Mouse (Mus musculus) B cell, adult 67 days (primary cell): Measurements from ENCODE around the gene Tedc2. TPM values are rescaled to one million over a fixed set of nuclear protein-coding genes. Genes with fewer than 3 reads are reported as not detected.

Experiments used
- total RNA-seq, 2 experiments: library from RNA; stranded (reverse); gene quantifications; 4 replicates each; pipeline ENCODE4 v1.2.4; 2023

Gene Tedc2
- 10 to 100 TPM; 11.2 to 13.8 TPM for total RNA-seq

DNA sequence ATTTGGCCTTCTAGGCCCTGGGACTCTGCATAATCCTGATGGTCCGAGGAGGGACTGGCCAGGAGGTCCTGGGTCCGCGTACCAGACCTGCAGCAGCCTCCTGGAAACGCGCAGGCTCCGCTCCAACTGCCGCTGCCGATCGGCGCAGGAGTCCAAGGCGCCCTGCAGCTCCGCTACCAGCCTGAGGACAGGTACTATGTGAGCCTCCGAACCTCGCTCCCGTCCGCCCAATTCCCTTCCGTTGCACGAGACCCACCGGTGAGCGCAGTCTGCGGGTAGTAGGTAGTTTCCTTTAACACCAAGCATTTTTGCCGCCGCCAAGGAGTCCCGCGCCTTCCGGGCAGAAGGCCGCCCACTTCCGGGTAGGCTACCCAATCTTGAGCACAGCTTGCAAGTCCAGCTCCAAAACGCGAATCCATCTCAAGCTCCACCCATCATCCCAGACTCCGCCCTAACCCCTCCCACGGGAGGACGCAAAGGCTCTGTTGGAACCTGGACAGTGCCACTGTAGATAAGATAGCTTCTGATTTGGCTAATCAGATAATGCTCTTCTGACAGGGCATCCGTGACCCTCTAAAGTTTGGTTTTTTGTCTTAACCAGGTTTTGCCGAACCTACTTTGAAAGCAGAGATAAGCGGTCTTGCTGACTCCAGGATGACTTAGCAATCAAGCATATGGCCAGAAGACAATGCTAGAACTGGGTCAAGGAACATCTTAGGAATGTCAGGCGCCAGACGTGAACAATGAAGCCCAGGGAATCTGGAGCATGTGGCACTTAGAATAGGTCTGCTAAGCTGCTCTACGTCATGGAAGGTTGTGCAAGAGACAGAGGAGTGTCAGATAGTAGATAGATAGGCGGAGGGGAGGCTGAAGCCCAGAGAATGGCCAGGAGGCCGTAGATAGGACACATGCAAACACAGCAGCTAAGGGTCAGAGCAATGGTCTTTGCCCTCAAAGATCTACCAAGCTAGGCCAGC is at the start of gene Tedc2:
TSS of gene Tedc2 (minus strand) at position 417 of the 977 bp plus-strand sequence.

GRCm38 (mm10) chr17:24251320-24252069 is 30.8 kb upstream of the Tedc2 start, which contains the start of gene Ccnf:
Gene Ccnf (minus strand): TSS chr17:24251484.

DNA sequence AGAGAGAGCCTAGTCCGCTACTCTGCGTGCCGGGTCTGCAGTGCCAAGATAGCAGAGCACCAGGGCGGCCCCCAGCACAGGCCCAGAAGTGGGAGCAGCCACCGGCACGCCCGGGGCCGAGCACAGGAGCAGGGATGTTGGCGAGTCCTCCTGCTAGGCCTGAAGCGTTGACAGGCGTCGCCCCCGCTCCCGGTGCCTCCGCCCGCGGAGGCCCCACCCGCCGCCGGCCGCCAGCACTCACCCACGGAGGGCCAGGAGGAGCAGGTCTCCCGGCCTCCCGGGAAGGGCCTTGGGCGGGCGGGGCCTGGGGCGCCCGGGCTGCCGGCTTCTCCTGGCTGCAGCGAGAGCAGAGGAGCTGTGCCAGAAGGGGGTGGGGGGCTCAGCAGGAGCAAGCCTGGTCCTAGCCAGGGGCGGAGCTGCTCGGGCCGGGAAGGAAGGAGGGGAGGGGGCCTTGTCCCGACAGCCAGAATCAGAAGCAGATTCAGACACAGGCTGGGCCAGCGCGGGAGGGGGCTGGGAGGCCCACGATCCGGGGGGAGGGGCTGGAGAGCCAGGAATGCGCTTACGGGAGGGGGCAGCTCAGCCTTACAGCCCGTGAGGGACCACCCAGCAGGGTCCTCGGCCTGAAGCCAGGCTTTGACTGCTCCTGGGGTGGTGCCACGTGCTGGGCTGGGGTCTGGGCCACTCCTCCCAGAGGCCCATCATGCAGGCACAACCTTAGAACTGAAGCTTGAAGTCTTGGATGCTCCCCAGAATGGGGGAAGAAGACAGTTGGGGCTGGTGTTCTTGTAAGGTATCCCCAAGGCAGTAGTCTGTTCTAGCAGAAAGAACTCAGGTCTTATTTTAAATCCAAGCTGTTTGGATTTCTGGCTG is 11.4 kb downstream of the Tedc2 start, which contains the start of gene Ntn3:
TSS of gene Ntn3 (minus strand) at position 489 of the 873 bp plus-strand sequence.

GRCm38 (mm10) chr17:24205284-24205888 is 15.3 kb downstream of the Tedc2 start, which contains the start of gene Tbc1d24:
Gene Tbc1d24 (minus strand): TSS chr17:24205562.

DNA sequence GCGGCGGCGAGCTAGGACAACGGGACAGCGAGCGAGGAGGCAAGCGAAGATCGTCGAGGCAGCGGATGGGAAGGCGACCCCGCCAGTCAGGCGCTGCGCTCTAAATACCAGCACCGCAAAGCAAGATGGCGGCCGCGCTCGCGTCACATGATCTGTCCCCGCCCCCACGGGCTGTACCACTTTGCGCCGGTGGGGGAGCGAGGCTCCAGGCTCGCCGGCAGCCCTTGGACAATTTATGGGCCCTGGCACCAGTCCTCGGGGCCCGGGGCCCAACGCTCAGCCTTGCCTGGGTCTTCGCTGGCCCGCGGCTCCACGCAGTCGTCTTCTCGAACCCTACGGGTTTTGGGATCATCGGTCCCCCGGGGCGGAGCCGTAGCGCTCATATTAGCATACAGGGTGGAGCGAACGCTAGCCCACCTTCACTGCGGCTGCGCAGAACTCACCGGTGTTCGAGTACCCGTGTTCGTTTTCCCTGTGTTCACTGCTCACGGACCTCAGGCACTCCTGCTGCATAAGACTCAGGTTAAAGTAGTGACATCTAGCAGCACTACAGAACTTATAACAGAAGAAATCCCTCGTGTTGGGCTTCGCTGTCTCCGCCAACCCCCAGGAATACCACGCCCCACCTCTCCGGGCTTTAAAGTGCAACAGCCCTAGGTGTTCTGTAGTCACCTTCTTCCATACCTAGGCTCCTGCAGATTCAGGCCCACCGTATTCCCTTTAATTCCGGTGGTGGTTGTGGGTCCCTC is 51.2 kb downstream of the Tedc2 start, which contains the start of gene Atp6v0c:
TSS of gene Atp6v0c (minus strand) at position 386 of the 749 bp plus-strand sequence.

Other genes with a start within 250 kb of the Tedc2 start
- gene Prss30, start 240.3 kb downstream of the Tedc2 start, total RNA-seq, result not detected
- gene Prss22, start 222.8 kb downstream of the Tedc2 start, total RNA-seq, result not detected
- not detected for gene Prss27, start 182.7 kb downstream of the Tedc2 start, total RNA-seq
- 10 to 100 TPM; 34.4 to 38.7 TPM for gene Kctd5, start 147.4 kb downstream of the Tedc2 start, total RNA-seq
- 10 to 100 TPM; 67.8 to 80.7 TPM for gene Pdpk1, start 69.9 kb downstream of the Tedc2 start, total RNA-seq
- gene Amdhd2, start 57.1 kb downstream of the Tedc2 start, total RNA-seq, result 10 to 100 TPM; 34.6 to 44.6 TPM
- gene Atp6v0c, start 51.1 kb downstream of the Tedc2 start, total RNA-seq, result 100 to 1,000 TPM; 187 to 216 TPM
- gene Tbc1d24, start 15.3 kb downstream of the Tedc2 start, total RNA-seq, result 1 to 10 TPM; 1.3 to 1.6 TPM
- gene Ntn3, start 11.3 kb downstream of the Tedc2 start, total RNA-seq, result under 1 TPM; 0.12 to 0.46 TPM
- gene Ccnf, start 30.6 kb upstream of the Tedc2 start, total RNA-seq, result 1 to 10 TPM; 8.0 to 8.6 TPM
- gene Abca17, start 130.2 kb upstream of the Tedc2 start, total RNA-seq, result under 1 TPM in 1 of 2 experiments, not detected in 1; 0.42 TPM
- gene Abca3, start 131.1 kb upstream of the Tedc2 start, total RNA-seq, result 10 to 100 TPM; 64.0 to 67.1 TPM
- 100 to 1,000 TPM; 146 to 147 TPM for gene Rnps1, start 193.7 kb upstream of the Tedc2 start, total RNA-seq
- 10 to 100 TPM; 31.8 to 32.7 TPM for gene Eci1, start 205.8 kb upstream of the Tedc2 start, total RNA-seq
- gene Dnase1l2, start 222.3 kb upstream of the Tedc2 start, total RNA-seq, result 1 to 10 TPM; 6.0 to 6.6 TPM
- gene E4f1, start 249.5 kb upstream of the Tedc2 start, total RNA-seq, result 10 to 100 TPM; 68.6 to 72.5 TPM
- gene Pgp, start 249.5 kb upstream of the Tedc2 start, total RNA-seq, result 10 to 100 TPM; 22.1 to 22.6 TPM